Mouse (Mus musculus): ENCODE measurements around the gene Sirt4. TPM values are rescaled to one million over a fixed set of nuclear protein-coding genes. Genes with fewer than 3 reads are reported as not detected.

Gene Sirt4
- polyA plus RNA-seq, 1 experiment from 2014 or later, result 23.2 TPM

DNA sequence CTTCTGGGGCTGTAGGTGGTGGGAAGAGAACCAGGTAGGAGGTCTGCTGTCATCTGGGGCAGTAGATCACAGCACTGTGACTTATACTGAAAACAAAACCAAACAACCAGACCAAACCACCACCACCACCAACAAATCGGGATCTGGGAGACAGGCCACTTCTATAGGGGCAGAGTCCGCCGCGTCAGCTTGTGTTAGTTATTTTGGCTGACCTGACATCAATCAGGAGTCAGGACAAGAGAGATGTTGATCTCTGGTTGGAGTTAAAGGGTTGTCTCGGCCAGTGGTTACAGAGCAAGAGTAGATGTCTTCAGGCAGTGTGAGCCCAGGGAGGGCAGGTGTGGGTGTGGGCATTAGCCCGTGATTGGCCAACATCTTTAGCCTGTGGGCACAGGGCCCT lies 29.8 kb upstream of the Sirt4 start:
- Histone ChIP-seq H3K36me3 (0 out of 2 replicates have a peak, but pooled peaks cover 6% of the 10 kb centered on the region), H3K9ac (peak overlapping the region; percentile 21; the same call in 1 of the 2 replicates), H3K4me1 (peaks cover 28% of the 10 kb centered on the region)

GRCm38 (mm10) chr5:115513721-115514120 lies 29.2 kb upstream of the Sirt4 start:
- H3K9me3 ChIP-seq, result no peaks in the 10 kb centered on the region
- H3K4me3 ChIP-seq, result no peak overlapping the region
- peaks cover 34% of the 10 kb centered on the region for H3K4me1 ChIP-seq
- no peak overlapping the region for H3K4me2 ChIP-seq (replicated peaks)
- peak overlapping the region; percentile 96 for H3K27ac ChIP-seq
- no peaks in the 10 kb centered on the region for H3K27me3 ChIP-seq
- 91% methylated on average over 16 of the region's 16 CpGs for WGBS
- no peak for ATAC-seq (ENCODE audit: insufficient number of reproducible peaks, insufficient read depth, low FRiP score, low TSS enrichment)
- no peak overlapping the region for H3K9ac ChIP-seq
- H3K36me3 ChIP-seq, result 0 out of 2 replicates have a peak, but pooled peaks cover 6% of the 10 kb centered on the region

More for the DNA sequence above, 29.8 kb upstream of the Sirt4 start:
- no peaks in the 10 kb centered on the region for H3K9me3 ChIP-seq
- WGBS, result 49% methylated on average over 6 of the region's 6 CpGs
- no peak overlapping the region for H3K4me3 ChIP-seq
- 0 out of 2 replicates have a peak, but pooled peaks have one; percentile 7 for ATAC-seq (ENCODE audit: insufficient number of reproducible peaks, insufficient read depth, low FRiP score, low TSS enrichment)
- peak overlapping the region; percentile 96 for H3K27ac ChIP-seq
- H3K4me2 ChIP-seq (replicated peaks), result peak overlapping the region; percentile 40; the same call in 1 of the 2 replicates
- no peaks in the 10 kb centered on the region for H3K27me3 ChIP-seq

DNA sequence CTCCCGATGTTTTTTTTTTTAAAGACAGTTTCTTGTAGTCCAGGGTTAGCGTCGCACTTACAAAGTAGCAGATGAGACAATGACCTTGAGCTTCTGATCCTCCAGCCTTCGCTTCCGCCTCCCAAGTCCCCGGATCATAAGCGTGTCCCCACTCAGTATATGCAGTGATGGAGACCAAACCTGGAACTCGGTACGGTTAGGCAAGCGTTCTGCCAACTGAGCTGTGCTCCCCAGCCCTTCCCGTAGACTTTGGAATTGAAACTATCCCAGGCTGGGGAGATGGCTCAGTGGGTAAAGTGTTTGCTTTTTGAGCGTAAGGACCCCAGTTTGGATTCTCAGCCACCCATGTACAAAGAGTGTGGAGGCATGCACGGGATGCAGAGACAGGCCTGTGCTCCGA lies 28.7 kb upstream of the Sirt4 start:
- Histone ChIP-seq H3K4me2 (replicated peaks) (no peak overlapping the region), H3K4me1 (peaks cover 39% of the 10 kb centered on the region), H3K9me3 (no peaks in the 10 kb centered on the region), H3K36me3 (0 out of 2 replicates have a peak, but pooled peaks cover 6% of the 10 kb centered on the region), H3K27ac (peak overlapping the region; percentile 96; the same call in 1 of the 2 replicates), H3K9ac (no peak overlapping the region), H3K4me3 (no peak overlapping the region), H3K27me3 (no peaks in the 10 kb centered on the region)
- WGBS, result 95% methylated on average over 14 of the region's 14 CpGs
- ATAC-seq (ENCODE audit: insufficient number of reproducible peaks, insufficient read depth, low FRiP score, low TSS enrichment), result no peak

DNA sequence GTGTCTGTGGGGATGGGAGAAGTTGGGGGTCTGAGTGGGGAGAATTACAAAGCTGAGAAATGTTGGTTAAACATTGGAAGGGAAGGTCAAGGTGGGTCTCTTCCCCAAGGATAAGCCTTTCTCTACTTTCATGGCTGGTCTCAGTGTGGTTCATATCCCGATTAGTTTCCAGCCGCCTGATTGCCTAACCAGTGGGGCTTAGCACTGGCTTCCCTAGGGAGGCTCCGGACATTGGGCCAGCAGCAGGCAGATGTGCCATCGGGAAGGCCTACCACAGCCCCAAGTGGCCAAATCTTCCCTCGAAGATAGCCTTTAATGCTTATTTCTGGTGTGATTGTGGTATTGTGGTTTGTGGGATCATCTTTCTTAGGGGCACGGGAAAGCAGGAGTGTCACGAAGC lies 27.9 kb upstream of the Sirt4 start:
- Histone ChIP-seq H3K4me2 (replicated peaks) (no peak overlapping the region), H3K9me3 (no peaks in the 10 kb centered on the region), H3K9ac (no peak overlapping the region), H3K27me3 (no peaks in the 10 kb centered on the region), H3K36me3 (0 out of 2 replicates have a peak, but pooled peaks cover 5% of the 10 kb centered on the region), H3K4me1 (peaks cover 47% of the 10 kb centered on the region), H3K4me3 (no peak overlapping the region), H3K27ac (no peak overlapping the region)
- 93% methylated on average over 7 of the region's 7 CpGs for WGBS
- ATAC-seq (ENCODE audit: insufficient number of reproducible peaks, insufficient read depth, low FRiP score, low TSS enrichment), result no peak

DNA sequence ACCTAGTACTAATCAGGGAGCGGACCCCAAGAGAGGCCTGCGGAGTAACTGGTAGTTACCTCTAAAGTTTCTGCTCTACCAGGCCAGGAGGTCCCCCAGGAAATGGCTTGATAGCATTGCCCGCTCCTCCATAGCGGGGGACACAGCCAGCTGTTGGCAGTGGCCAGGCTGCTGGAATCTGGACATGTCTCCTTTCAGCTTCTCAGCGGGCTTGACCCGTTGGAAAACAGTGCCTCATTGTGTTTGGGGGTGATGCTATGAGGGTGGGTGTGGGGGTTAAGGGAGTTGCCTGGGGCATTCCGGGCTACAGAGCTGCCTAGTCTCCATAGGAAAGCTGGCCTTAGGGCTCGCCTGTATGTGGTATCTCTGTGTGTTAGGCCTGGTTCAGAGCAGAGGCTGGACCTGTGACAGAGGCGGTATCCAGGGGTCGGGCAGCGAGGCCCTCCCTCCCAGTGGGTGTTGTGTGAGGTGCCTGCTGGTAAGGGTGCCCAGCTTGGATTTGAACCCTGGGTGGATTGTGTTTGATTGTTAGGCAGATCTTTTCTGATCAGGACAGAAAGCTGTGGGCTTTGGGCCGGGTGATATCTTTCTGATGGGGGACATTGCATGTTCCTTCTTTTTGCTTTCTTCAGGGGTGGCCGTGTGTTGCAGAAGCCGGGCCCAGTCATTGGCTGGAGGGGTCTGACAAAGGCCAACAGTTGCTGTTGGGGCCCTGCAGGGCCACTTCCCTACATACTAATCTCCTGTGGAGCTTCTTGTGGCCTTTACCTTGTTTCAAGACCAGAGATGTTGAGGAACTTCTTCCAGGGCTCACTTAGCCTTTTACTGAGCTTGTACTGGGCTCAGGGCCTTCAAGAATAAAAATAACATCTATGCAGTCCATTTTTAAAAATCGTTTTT lies 25.5 kb upstream of the Sirt4 start:
- peak overlapping the region; percentile 91; the same call in 1 of the 2 replicates for H3K9ac ChIP-seq
- H3K4me2 ChIP-seq (replicated peaks), result peak overlapping the region; percentile 90
- H3K27me3 ChIP-seq, result no peaks in the 10 kb centered on the region
- H3K27ac ChIP-seq, result peak overlapping the region; percentile 72
- H3K9me3 ChIP-seq, result no peaks in the 10 kb centered on the region
- H3K4me3 ChIP-seq, result peak overlapping the region; percentile 94; the same call in 1 of the 2 replicates
- no peaks in the 10 kb centered on the region for H3K36me3 ChIP-seq
- WGBS, result 43% methylated on average over 15 of the region's 15 CpGs
- no peak for ATAC-seq (ENCODE audit: insufficient number of reproducible peaks, insufficient read depth, low FRiP score, low TSS enrichment)
- peaks cover 45% of the 10 kb centered on the region for H3K4me1 ChIP-seq

DNA sequence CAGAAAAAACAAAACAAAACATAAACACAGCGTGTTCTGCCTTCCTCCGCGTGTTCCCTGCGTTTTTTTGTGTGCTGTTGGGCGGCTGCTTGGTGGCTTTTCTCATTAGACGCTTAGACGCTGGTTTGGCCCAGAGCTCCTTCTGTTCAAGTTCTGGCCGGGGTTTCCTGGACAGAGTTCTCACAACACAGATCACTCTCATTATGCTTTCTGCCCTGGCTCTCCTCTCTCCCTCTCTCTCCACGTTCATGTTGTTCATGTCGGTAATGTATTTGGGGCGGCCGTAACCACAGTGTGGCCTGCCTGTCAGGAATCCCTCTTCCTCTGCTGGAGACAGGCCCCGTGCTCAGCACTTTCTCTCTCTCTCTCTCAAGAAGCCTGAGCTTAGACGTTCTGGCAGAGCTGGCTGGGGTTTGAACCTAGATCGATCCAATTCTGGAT lies 24.8 kb upstream of the Sirt4 start:
- Histone ChIP-seq H3K27me3 (no peaks in the 10 kb centered on the region), H3K4me3 (peak overlapping the region; percentile 94; the same call in 1 of the 2 replicates), H3K36me3 (no peaks in the 10 kb centered on the region), H3K9me3 (no peaks in the 10 kb centered on the region), H3K4me2 (replicated peaks) (peak overlapping the region; percentile 90), H3K9ac (peak overlapping the region; percentile 91; the same call in 1 of the 2 replicates), H3K27ac (peak overlapping the region; percentile 72), H3K4me1 (peaks cover 38% of the 10 kb centered on the region)
- no peak for ATAC-seq (ENCODE audit: insufficient number of reproducible peaks, insufficient read depth, low FRiP score, low TSS enrichment)
- WGBS, result 21% methylated on average over 15 of the region's 15 CpGs

- Histone ChIP-seq H3K9ac (peak overlapping the region; percentile 91; the same call in 1 of the 2 replicates), H3K4me1 (peaks cover 33% of the 10 kb centered on the region)
These were observed 24.3 kb upstream of the Sirt4 start for GRCm38 (mm10) chr5:115508859-115509147.

GRCm38 (mm10) chr5:115507981-115508858 lies 23.7 kb upstream of the Sirt4 start:
- peak overlapping the region; percentile 90 for H3K4me2 ChIP-seq (replicated peaks)
- no peaks in the 10 kb centered on the region for H3K27me3 ChIP-seq
- H3K9ac ChIP-seq, result peak overlapping the region; percentile 91
- 0 out of 2 replicates have a peak, but pooled peaks have one; percentile 6 for ATAC-seq (ENCODE audit: insufficient number of reproducible peaks, insufficient read depth, low FRiP score, low TSS enrichment)
- peaks cover 30% of the 10 kb centered on the region for H3K4me1 ChIP-seq
- 29% methylated on average over 18 of the region's 18 CpGs for WGBS
- peak overlapping the region; percentile 94 for H3K4me3 ChIP-seq
- peak overlapping the region; percentile 72; the same call in 1 of the 2 replicates for H3K27ac ChIP-seq
- H3K9me3 ChIP-seq, result no peaks in the 10 kb centered on the region
- H3K36me3 ChIP-seq, result no peaks in the 10 kb centered on the region

More at GRCm38 (mm10) chr5:115508859-115509147, 24.3 kb upstream of the Sirt4 start:
- H3K27me3 ChIP-seq, result no peaks in the 10 kb centered on the region
- peak overlapping the region; percentile 90 for H3K4me2 ChIP-seq (replicated peaks)
- H3K36me3 ChIP-seq, result no peaks in the 10 kb centered on the region
- WGBS, result 11% methylated on average over 10 of the region's 10 CpGs
- H3K9me3 ChIP-seq, result no peaks in the 10 kb centered on the region
- peak overlapping the region; percentile 94 for H3K4me3 ChIP-seq
- peak overlapping the region; percentile 72; the same call in 1 of the 2 replicates for H3K27ac ChIP-seq
- 0 out of 2 replicates have a peak, but pooled peaks have one; percentile 24 for ATAC-seq (ENCODE audit: insufficient number of reproducible peaks, insufficient read depth, low FRiP score, low TSS enrichment)

GRCm38 (mm10) chr5:115507267-115507980 lies 22.9 kb upstream of the Sirt4 start:
- no peaks in the 10 kb centered on the region for H3K27me3 ChIP-seq
- 12% methylated on average over 12 of the region's 12 CpGs for WGBS
- ATAC-seq (ENCODE audit: insufficient number of reproducible peaks, insufficient read depth, low FRiP score, low TSS enrichment), result no peak
- peak overlapping the region; percentile 91 for H3K9ac ChIP-seq
- no peaks in the 10 kb centered on the region for H3K36me3 ChIP-seq
- peaks cover 30% of the 10 kb centered on the region for H3K4me1 ChIP-seq
- peak overlapping the region; percentile 94 for H3K4me3 ChIP-seq
- peak overlapping the region; percentile 6; the same call in 1 of the 2 replicates for H3K27ac ChIP-seq
- H3K9me3 ChIP-seq, result no peaks in the 10 kb centered on the region
- H3K4me2 ChIP-seq (replicated peaks), result peak overlapping the region; percentile 90

DNA sequence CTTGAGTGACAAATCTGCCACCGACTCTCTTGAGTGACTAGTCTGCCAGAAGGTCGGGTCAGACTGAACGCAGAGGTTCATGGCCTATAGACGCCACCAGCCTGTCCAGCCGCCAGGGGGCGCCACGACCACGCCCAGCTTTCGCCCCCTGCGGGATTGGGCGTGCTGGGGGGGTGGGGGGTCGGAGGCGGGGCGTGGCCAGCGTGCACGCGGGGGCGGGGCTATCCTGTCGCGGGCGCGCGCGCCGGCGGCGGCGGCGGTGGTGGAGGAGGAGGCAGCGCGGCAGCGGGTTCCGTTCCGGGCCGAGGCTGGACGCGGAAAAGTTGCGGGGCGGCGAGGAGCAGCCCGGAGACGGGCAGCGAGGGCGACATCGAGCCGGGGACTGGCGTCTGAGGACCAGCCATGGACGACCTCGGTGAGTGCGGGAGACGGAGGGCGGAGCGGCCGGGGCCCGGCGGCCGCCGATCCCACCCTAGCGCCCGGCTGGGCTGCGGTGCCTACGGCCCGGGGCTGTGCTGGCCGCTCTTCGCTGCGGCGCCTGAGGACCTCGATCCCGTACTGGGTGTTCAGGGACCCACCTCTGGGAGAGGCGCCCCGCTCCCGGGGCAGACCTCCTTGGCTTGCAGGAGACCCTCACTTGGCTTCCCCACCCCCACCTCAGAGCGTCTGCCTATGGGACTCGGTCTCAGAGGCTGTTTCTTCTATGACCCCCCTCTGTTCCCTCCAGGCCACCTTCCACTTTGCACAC lies 22.1 kb upstream of the Sirt4 start, which contains the start of gene Pxn:
Pxn (plus strand) TSS at position 223 of the 748 bp plus-strand sequence.
- Histone ChIP-seq H3K27me3 (no peaks in the 10 kb centered on the region), H3K9me3 (no peaks in the 10 kb centered on the region), H3K9ac (peak within 1 kb of the TSS; percentile 91), H3K4me1 (peaks cover 30% of the 10 kb centered on the region), H3K4me3 (peak within 1 kb of the TSS; percentile 94), H3K36me3 (no peaks in the 10 kb centered on the region), H3K4me2 (replicated peaks) (peak within 1 kb of the TSS; percentile 90), H3K27ac (peak within 1 kb of the TSS; percentile 63)
- under 1% methylated on average over 65 of the region's 74 CpGs for WGBS
- peak; percentile 73 for ATAC-seq (ENCODE audit: insufficient number of reproducible peaks, insufficient read depth, low FRiP score, low TSS enrichment)
